Mouse (Mus musculus): ENCODE measurements around the gene Trabd. TPM values are rescaled to one million over a fixed set of nuclear protein-coding genes. Genes with fewer than 3 reads are reported as not detected.

Gene Trabd
- total RNA-seq, 2 experiments from 2014 or later: 22.7 to 26.2 TPM

DNA sequence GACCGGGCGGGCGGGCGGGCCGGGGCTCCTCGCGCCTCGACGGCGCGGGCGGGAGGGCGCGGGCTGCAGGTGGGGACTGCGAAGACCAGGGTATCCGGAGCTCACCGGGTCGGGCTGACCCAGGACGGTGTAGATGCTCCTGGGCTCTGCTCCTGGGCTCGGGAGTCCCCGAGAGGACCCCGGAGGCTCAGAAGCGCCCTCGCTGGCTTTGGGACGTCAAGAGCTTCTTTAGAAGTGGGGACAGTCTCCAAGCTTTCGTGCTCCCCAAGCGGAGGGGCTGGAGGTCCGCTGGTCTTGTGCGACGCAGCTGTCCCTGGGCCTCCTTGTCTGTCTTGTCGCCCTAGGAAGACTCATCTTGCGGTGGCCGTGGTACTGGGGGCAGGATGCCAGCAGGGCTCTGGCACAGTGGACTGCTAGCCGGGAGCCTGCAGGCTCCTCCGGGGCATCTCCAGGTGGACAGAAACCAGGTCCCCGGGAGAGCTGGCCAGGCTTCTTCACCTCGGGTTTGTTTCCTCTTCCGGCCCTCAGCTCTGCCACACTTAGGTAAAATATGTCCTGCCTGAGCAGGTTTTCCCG is 1.3 kb downstream of the Trabd start:
- peak; percentile 56 to 72 for DNase-seq (ENCODE audit: low spot score in 2 of 2)

DNA sequence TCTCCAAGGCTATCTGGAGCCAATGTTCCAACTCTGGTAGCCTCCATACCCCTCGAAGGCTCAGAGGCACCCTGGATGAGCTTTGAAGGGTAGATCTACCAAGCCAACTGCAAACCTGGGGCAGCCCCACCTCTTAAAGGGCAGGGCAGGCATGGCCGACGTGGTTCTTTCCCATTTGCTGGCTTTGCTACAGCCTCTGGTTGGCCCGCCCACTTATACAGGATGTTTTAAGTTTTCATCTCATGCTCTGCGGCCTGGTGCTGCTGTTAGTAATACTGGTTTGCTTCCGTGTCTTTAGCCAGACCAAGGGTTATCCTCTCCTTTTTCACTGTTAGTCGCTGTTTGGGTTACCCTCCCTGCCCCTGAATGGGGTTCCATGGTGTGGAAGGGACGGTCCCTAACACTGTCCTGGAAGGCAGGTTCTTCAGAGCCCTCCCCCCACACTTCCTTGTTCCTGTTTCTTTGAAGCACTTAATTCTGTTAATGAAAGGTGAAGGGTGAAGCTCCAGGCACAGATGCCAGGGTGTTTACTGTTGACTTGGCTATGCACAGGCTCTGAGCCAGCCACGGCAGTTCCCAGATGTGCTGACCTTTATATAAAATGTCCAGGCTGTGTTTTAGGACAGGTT is 3.4 kb downstream of the Trabd start:
- DNase-seq (ENCODE audit: low spot score in 2 of 2): no peak

DNA sequence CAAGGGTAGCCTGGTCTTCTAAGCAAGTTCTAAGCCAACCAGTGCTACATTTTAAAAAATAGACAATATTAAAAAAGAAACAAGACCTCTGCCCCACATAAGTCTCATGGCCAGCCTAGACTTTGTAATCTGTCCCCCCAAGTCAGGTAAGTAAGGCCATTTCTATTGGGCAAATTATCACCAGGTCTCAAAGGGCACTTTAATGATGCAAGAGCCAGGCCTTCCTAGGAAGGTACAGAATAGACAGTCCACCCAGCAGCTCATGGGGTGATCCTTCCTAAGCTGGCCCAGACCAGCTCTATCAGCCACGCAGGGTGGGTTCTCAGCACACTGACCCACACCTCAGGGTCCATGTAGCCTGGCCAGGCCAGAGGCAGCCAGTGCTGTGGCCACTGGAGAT is 9.0 kb downstream of the Trabd start:
- DNase-seq (ENCODE audit: low spot score in 2 of 2): no peak

DNA sequence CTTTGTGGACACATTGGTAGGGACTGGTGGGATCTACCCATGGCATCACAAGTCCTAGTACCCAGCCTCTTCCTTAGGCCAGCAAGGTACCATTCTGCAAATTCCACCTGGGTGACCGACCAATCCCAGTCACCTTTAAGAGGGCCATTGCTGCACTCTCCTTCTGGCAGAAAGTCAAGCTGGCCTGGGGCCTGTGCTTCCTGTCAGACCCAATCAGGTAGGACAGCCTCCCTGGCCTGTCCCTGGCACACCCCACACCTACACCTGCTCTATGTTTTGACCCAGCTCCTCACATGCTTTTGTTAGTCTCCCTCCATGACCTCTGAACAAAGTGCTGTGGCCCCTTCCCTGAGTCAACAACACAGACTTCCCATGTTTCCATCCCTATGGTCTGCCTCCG is 9.9 kb downstream of the Trabd start:
- DNase-seq (ENCODE audit: low spot score in 2 of 2): no peak

DNA sequence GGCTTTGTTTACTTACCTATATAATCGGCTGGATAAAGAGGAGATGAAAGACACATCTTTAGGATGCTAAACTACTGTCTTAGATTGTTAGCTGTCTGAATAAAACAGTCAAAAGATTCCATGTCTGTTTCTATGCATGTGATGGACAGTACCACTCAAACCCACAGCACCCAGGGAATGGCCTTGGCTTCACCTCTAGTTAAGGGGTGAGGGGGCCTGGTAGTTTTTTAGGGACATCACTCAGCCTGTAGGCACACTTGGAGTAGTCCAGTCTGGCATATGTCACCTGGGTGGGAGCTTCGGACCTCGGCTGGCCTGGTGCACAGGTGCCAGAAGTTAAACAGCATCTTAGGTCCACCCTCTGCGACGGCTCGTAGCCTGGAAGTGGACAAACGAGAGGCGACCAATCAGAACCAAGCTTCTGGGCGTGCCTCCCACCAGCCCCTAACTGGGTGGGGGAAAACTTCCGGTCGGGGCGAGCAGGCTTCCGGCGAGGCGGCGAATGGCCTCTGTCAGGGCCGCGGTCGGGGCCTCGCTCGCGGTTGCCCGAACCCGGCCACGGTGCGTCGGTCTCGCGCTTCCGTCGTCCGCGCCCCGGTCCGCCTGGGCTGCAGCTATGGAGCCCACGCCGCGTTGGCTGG is 13.8 kb downstream of the Trabd start, which contains the start of gene Selenoo:
Selenoo (plus strand) TSS at position 478 of the 641 bp plus-strand sequence.
- peak; percentile 85 to 90 for DNase-seq (ENCODE audit: low spot score in 2 of 2)

DNA sequence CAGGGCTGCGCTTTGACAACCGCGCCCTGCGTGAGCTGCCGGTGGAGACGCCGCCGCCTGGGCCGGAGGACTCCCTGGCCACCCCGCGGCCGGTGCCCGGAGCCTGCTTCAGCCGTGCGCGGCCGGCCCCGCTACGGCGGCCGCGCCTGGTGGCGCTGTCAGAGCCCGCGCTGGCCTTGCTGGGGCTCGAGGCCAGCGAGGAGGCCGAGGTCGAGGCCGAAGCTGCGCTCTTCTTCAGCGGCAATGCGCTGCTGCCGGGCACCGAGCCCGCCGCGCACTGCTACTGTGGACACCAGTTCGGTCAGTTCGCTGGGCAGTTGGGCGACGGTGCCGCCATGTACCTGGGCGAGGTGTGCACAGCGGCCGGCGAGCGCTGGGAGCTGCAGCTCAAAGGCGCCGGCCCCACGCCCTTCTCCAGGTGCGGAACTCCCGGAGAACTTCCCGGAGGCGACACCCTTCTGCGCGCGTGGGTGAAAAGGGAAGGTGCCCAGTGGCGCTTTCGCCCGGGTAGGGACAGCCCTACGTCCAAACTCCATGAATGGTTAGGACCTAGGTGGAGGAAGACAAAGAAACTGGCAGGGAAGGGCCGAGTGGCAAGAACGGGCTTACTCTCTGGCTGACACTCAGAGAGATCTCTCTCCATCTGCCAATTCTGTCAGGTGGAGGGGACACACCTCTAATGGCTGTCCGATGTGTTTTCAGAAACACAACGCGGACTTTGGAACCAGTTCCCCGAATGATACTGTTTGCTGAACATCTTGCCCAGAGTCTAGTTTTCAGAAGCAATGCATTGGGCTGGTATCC is 14.5 kb downstream of the Trabd start:
- DNase-seq (ENCODE audit: low spot score in 2 of 2): no peak

DNA sequence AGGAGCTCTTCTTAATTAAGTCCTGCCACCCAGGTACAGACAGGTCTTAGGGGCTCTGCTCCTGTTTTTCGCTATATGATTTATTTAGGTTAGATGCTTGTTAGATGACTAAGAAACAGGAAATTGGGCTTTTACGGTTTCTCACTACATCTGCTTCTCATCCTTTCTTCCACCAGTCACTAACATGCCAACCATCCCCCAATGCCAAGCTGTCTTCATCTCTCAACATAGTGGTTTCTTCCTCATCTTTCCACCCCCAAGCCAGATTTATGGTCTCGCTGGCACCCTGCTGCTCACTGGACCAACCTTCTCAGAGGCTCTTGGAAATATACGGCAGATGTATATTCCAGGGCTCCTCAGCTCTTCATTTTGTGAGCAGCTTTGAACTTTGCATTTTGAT is 15.7 kb downstream of the Trabd start:
- no peak for DNase-seq (ENCODE audit: low spot score in 2 of 2)

DNA sequence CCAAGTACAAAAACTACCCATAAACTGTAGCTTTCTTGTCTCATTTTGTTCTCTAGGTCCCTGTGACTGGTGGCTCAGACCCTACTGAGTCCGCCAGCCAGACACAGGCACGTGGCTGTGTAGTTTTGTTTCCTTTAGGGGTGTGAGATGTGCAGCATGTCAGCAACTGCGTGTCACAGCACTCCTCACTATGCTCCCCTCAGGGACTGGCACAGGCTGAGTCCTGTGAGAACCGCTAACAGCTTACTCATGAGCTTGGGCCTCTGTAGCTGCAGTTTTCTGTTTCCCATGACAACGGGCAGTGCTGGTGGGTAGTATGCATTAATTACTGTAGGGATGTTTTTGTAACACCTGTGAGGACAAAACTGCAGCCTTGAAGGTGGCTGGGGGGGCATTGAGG is 17.3 kb downstream of the Trabd start:
- DNase-seq (ENCODE audit: low spot score in 2 of 2): no peak

DNA sequence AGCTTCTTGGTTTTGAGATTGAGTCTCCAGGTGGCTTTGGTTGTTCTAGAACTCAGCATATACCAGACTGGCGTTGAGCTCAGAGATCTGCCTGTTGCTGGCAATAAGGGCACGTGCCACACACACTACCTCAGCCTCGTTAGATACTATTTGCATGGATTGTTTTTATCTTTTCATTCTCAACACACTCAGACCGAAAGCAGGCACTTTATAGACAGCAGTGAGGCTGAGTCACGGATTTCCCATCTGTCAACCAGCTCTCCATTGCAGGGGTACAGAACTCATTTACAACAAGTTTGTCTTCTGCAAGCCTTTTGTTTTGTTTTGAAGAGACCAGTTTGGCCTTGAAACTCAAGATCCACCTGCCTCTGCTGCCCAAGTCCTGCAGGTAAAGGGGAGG is 22.5 kb downstream of the Trabd start:
- no peak for DNase-seq (ENCODE audit: low spot score in 2 of 2)

DNA sequence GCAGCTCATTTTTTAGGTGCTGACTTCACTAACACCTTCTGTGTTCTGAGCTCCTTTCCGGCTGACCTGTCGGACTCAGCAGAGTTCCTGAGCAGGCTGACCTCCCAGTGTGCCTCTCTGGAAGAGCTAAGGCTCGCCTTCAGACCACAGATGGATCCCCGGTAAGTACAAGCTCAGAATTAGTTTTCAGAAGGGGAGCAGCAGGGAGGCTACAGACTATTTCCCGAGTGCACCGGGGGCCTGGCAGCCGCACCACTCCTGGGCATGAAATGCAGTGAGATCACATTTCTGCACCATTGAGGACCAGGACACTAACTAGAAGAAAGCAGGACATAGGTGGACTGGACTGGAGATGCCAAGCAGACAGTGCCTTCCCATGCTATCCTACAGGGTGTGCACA is 23.7 kb downstream of the Trabd start:
- DNase-seq (ENCODE audit: low spot score in 2 of 2): no peak

DNA sequence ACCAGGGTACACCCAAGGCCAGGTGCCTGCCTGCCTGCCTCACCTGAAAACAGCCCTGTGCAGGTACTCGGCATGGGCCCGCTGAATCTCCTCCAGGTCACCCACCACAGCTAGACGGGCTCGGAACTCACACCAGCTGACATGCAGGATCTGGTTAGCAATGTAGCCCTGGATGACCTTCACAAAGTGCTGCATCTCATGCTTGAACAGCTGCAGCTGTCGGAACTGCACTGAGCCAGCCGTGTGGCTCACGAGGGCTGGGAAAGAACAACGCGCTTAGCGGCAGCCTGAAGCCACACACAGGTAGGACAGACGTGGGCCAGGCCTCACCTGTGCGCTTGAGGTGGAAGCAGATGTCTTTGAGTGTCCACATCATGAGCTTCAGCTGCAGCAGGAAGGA is 25.9 kb downstream of the Trabd start:
- no peak for DNase-seq (ENCODE audit: low spot score in 2 of 2)

DNA sequence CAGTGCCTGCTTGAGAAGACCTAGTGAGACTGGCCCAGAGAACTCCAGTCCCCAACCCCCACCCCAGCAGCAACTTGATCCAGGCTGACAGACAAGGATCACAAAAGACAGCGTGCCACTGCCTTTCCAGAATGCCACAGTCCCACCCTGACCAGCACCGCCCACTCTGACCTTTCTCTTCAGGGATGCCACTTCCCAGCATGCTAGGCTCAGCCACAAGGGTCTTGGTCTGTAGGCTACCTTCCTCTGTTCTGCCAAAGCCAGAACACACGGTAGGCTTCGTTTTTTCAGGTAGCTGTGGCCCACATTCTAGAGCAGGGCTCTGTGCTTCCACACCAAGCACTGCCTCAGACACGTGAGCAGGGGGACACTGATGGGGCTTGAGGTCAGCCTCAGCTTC is 27.7 kb downstream of the Trabd start:
- DNase-seq (ENCODE audit: low spot score in 2 of 2): no peak

DNA sequence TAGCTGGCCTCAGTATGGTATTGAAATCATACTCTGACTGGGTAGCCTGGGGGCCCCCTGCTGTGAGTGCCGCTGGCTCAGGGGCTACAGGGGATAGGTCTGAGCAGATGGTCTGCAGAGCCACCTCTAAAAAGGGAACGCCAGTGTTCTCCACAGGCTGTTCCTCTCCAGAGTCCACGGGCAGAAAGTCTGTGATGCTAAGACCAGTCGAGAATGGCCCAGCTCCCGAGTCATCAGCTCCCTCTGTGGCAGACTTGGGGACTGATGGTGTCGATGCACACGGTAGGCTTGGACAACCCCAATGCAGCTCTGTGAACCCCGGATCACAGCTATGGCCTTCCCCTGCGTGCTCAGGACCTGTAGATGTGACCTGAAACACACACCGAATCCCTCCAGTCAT is 29.0 kb downstream of the Trabd start:
- DNase-seq (ENCODE audit: low spot score in 2 of 2): no peak

DNA sequence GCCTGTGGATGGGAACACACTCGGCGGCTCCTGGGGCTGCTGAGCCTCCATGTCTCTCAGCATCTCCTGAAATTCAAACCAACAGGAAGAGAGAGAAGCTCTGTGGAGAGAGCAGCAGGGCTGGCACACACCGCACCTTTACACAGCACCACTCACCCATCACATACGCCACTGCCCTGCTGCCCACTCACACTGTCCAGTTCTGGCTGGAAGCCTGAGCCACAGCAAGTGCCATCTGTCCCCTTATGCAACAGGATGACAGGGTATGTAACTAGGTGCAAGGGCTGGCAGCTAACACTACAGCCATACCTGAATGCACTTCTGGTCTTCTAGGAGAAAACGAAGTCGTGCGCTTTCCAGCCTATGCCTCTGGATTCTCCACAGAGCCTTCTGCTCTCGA is 29.5 kb downstream of the Trabd start:
- DNase-seq (ENCODE audit: low spot score in 2 of 2): no peak

DNA sequence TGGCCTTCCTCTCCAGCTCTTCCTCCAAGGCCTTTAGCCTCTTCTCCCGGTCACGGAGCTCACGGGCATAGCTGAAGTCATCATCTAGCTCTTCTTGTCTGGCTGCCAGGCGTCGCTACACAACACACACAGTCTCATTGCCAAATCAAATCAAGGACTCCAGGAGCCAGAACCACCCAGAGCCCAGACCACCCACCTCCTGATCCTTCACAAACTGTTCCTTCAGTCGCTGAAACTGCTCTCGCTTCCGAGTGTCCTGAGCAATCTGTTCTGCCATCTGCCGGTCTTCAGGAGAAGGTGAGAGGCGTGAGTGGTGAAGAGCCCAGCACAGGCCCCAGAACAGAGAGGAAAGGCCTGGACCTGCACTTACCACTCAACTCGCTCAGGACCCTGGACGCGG is 31.1 kb downstream of the Trabd start:
- peak in 1 of 2 experiments; percentile 14 for DNase-seq (ENCODE audit: low spot score in 2 of 2)

DNA sequence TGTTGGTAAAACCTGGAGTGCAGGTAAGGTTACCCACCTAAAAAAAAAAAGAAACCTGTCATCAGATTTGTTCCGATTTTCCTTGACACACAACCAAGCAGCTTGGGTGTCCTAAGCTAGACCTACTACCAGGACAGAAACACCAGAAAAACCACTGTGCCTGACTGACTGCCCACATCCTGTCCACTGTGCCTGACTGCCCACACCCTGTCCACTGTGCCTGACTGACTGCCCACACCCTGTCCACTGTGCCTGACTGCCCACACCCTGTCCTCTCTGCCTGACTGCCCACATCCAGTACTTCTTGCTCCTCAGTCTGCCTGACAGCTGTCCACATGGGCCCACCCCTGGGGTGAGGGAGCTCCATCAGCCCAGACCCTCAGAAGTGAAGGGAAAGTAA is 32.1 kb downstream of the Trabd start:
- DNase-seq (ENCODE audit: low spot score in 2 of 2): no peak

DNA sequence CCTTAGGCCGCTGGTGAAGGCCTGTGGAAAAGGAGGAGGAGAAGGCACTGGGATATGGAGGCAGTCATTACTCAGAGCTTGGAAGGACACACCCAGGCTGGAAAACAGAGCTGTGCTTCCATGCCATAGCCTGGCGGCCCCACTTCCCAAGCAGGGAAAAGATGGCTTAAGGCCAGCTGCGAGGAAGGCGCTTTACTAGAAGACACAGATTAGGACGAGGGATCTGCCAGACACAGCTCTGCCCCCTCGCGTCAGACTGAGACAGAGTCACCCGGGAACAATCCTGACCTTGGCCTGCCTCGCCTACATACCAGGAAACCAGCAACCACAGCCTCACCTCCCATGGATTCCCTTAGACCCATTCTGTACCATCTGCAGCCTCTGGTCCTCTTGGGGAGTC is 35.2 kb downstream of the Trabd start:
- peak in 1 of 2 experiments; percentile 7 for DNase-seq (ENCODE audit: low spot score in 2 of 2)

DNA sequence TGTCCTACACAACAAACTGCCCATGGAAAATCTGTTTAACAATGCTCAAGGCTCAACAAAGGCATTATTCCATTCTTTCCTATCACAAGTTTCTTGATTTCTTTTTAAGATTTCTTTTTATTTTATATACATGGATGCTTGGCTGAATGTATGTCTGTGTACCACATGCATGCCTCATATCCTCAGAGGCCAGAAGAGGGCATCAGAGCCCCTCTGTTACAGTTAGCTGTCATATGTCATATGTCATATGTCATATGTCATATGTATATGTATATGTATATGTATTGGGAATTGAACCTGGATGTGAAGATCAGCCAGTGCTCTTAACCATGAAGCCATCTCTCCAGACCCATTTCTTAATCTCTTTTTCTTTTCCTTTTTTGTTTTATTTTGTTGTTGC is 43.1 kb downstream of the Trabd start:
- no peak for DNase-seq (ENCODE audit: low spot score in 2 of 2)

DNA sequence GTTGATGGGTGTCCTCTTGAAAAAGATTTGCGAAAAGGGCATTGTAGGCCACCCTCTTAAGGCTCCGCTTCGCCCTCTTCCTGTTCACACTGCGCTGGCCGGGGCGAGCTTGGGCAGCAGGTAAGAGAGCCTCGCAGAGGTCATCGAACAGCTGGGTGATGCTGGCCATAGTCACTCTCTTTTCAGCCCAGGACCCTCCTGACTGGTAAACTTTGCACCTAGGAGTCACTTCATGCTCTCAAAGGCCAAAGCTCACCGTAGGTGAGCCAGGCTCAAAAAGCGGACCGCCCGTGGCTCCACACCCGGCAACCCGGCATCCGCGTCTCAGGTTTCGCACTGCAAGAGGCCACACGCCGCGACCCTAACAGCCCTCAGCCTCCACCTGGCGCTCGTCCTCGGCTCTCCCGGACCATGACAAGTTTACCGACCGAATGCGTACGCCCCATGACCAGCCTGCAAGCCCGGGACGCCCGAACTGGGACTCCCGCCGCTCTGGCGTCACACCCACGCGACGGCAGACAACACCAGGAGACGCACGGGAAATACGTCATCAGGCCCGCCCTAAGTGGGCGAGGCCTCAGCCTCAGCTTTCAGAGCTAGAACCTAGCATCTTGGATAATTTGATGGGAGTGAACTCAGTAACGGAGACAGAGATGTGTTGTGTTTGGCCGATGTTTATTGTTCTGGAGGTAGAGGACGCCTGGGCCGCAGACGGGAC is 47.9 kb downstream of the Trabd start, which contains the start of gene Tubgcp6:
Tubgcp6 (minus strand) TSS at position 464 of the 718 bp plus-strand sequence.
- DNase-seq (ENCODE audit: low spot score in 2 of 2): peak; percentile 96 to 97

DNA sequence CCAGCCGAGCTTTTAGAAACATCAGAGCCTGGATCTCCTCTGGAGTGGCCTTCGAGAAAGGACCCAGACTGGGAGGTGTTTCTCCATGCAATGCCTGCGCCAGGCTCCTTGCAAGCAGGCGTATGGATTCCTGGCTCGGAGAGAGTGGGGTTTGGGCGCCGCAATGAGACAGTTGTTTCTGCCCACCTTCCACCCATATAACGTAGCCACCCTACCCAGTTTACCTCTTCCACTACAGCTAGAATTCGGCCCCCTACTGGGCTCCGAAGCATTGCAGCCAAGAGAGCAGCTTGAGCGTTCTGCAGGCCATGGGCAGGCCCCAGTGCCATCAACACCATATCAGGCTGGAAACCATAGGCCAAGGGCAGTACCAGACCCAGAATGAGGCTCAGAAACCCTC is 48.7 kb downstream of the Trabd start:
- DNase-seq (ENCODE audit: low spot score in 2 of 2): peak; percentile 59 to 66

DNA sequence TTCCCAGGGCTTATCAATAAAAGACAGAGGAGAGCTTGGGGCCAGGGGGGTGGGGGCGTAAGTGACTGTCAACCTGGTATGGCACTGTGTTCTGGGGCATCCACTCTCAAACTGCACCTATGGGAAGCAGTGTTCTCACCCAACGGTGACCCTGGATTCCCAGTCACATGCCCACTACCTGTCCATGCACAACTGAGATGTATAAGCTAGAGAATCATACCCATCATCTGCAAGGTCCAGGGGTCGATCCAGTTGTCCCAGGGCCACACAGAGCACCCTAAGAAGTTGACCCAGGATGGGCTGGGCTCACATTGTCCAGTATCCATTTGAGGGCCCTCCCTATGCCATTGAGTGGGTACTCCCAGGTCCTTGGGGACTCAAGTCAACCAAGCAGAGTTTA is 49.4 kb downstream of the Trabd start:
- DNase-seq (ENCODE audit: low spot score in 2 of 2): no peak

Measured in layer of hippocampus, postnatal 10 days (tissue).